Mouse (Mus musculus): ENCODE measurements at regions not wholly inside any gene's neighbourhood (a gene's known extent, or its start where the extent isn't known, plus 50 kb on each side); places are given as distances from the start of the nearest gene placed in this dataset.

DNA sequence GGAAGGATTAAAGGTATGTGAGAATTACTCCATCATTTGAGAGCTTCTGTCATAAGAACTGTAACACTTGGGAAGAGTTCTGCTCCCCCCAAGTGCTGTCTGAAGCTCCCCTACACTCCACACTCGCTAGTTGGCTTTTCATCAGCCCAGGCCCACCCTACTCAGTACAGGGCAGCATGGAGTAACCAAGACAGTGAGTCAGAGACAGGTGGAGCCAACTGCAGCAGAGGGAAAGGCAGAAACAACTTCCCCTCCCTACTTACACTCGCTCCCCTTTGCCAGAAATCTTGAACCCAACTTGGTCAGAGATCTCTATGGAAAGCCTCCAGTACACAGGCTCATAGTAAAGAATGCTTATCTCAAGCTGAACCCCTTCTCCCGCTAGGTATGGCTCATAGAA, 2046.5 kb downstream of the Grik2 start:
- H3K27me3 ChIP-seq, result no peaks in the 10 kb centered on the region
- in situ Hi-C loops (cut with MboI; ENCODE audit: low pct_unique_long_range_greater_than_20kb), result no loop called here
- ChIA-PET POLR2A (no interaction called here), CTCF (interaction anchor here (1.3 kb wide), 1 partner anchor 19 kb away, joined by 3 read pairs; no protein-coding TSS in a partner anchor)
- TF ChIP-seq CTCF (IDR thresholded peaks at IDR 0.05), result no peak
- DNase-seq (ENCODE audit: low read depth, low spot score) (no peak), ATAC-seq (no peak)

DNA sequence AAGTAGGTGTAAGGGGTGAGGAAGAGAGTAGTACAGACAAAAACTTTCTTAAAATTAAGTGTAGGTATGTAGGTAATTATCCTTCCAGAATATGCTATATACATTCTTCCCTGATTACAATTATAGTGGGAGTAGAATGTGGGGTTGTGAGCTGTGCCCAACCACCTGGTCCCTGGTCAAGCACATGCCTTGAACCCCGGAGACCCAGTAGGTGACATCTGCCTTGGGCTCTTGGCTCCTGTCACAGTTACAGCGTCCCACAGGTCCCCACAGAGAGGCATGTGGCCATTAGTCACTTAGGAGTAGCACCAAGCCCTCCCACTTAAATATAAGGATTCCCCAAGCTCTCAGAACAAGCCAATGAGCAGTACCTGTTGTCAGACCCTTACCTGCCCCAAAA, 2046.9 kb downstream of the Grik2 start:
- in situ Hi-C loops (cut with MboI; ENCODE audit: low pct_unique_long_range_greater_than_20kb), result no loop called here
- TF ChIP-seq CTCF (IDR thresholded peaks at IDR 0.05), result no peak
- no peaks in the 10 kb centered on the region for H3K27me3 ChIP-seq
- POLR2A ChIA-PET, result no interaction called here
- CTCF ChIA-PET, result no interaction called here
- DNase-seq (ENCODE audit: low read depth, low spot score) (no peak), ATAC-seq (no peak)

DNA sequence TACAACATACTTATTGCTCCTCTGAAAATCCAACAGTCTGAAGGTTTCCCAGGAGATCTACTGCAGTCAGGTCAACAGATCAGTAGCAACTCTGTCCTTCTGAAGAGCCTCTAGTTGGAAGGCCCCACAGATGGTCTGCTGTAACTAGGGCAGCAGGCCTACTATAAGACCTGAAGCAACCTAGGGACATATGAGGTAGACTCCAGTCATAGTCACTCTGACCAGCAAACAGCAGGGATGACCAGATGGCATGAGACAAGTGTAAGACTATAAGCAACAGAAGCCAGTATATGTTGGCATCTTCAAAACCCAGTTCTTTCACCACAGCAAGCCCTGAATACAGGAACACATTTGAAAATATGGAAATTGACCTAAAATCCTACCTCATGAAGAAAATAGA, 2079.8 kb downstream of the Grik2 start:
- CTCF ChIA-PET, result no interaction called here
- POLR2A ChIA-PET, result no interaction called here
- no peak for TF ChIP-seq CTCF (IDR thresholded peaks at IDR 0.05)
- DNase-seq (ENCODE audit: low read depth, low spot score) (no peak), ATAC-seq (no peak)
- in situ Hi-C loops (cut with MboI; ENCODE audit: low pct_unique_long_range_greater_than_20kb), result no loop called here
- H3K27me3 ChIP-seq, result no peaks in the 10 kb centered on the region

Measured in Patski (cell line).